Mouse (Mus musculus) forebrain, embryonic 14.5 days (tissue): ENCODE results near the gene Ren1. TPM values are rescaled to one million over a fixed set of nuclear protein-coding genes. Genes with fewer than 3 reads are reported as not detected.

Experiments used
- ATAC-seq: fragments of 200-750 bp; cut with Nextera tagmentation; 2 replicates; pipeline ENCODE4 v1.8.0; 2017; ENCODE audit warnings: mild to moderate bottlenecking, moderate library complexity
- DNase-seq: peaks from one replicate; pipeline ENCODE4 v3.0.0-alpha.2; 2015; ENCODE audit warnings: low spot score
- H3K27ac ChIP-seq: fragments of 300-500 bp; sonication (generic); 2 replicates; pipeline ENCODE4 v1.5.1; 2014; ENCODE audit warnings: low read depth, mild to moderate bottlenecking, control low read depth, low read length, moderate library complexity
- H3K27me3 ChIP-seq: fragments of 300-500 bp; sonication (generic); replicated peaks from 2 replicates; pipeline ENCODE4 v1.6.1; 2014; ENCODE audit warnings: low read length, control low read depth, mixed read lengths; ENCODE audit not compliant: control insufficient read depth, insufficient read depth
- H3K36me3 ChIP-seq: fragments of 300-500 bp; sonication (generic); 2 replicates; pipeline ENCODE4 v1.6.1; 2014; ENCODE audit warnings: low read length, control low read depth; ENCODE audit not compliant: control insufficient read depth, insufficient read depth
- H3K4me1 ChIP-seq: fragments of 300-500 bp; sonication (generic); 2 replicates; pipeline ENCODE4 v1.6.1; 2014; ENCODE audit warnings: antibody characterized with exemption, low read length, control low read depth; ENCODE audit not compliant: control insufficient read depth, insufficient read depth
- H3K4me2 ChIP-seq: fragments of 300-500 bp; sonication (generic); 2 replicates; pipeline ENCODE4 v1.6.1; 2014; ENCODE audit warnings: mild to moderate bottlenecking, control low read depth, low read length
- H3K4me3 ChIP-seq: fragments of 300-500 bp; sonication (generic); 2 replicates; pipeline ENCODE4 v1.5.1; 2014; ENCODE audit warnings: low read depth, low read length, control low read depth
- H3K9ac ChIP-seq: fragments of 300-500 bp; sonication (generic); 2 replicates; pipeline ENCODE4 v1.6.1; 2014; ENCODE audit warnings: mild to moderate bottlenecking, low read length, control low read depth, moderate library complexity
- H3K9me3 ChIP-seq: fragments of 300-500 bp; sonication (generic); replicated peaks from 2 replicates; pipeline ENCODE4 v1.6.1; 2016; ENCODE audit warnings: low read length, control low read depth, mixed read lengths; ENCODE audit not compliant: control insufficient read depth
- WGBS: fragments of 180-500 bp; shearing (Covaris S2); extraction: QIAGEN DNeasy Blood & Tissue Kit; methylation state at CpG from one replicate; pipeline ENCODE4 v1.1.7; 2014; 5-methylcytosine and 5-hydroxymethylcytosine counted together
- polyA plus RNA-seq: library from polyadenylated mRNA; unstranded; fragments of >200 nt; fragmentation: Nextera tagmentation; extraction: Ambion mirVana; gene quantifications from 2 replicates; pipeline ENCODE4 v1.2.1, GENCODE M21; 2014

Gene Ren1
- polyA plus RNA-seq, 1 experiment from 2014 or later, result not detected

DNA sequence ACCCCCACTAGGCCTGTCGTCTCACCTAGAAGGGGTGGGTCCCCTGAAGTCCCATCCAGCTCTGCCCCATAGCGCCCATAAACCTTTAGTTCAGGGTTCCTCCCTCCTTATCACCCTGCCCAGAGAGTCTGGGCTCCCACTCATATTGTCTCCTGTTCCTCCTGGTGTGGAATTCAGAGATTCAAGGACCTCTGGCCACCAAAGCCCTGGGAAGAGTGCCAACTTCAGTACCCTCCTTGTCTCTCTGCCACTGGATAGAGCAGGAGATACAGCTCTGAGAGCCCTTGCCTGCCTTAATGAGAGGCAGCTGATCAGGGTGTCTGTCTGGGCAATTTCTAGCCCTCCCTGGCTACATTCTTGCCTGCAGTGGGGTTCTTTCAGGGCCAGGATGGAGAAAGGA is 14.6 kb downstream of the Ren1 start:
- 45% methylated on average over 2 of the region's 2 CpGs for WGBS
- no peak overlapping the region for H3K4me2 ChIP-seq
- DNase-seq, result no peak
- peaks cover 7% of the 10 kb centered on the region; the same call in 1 of the 2 replicates for H3K4me1 ChIP-seq
- H3K27ac ChIP-seq, result no peak overlapping the region
- no peak overlapping the region for H3K9ac ChIP-seq
- H3K36me3 ChIP-seq, result no peaks in the 10 kb centered on the region
- ATAC-seq, result no peak
- no peak overlapping the region for H3K4me3 ChIP-seq
- H3K9me3 ChIP-seq, result no peaks in the 10 kb centered on the region
- peaks cover 20% of the 10 kb centered on the region; the same call in 1 of the 2 replicates for H3K27me3 ChIP-seq

DNA sequence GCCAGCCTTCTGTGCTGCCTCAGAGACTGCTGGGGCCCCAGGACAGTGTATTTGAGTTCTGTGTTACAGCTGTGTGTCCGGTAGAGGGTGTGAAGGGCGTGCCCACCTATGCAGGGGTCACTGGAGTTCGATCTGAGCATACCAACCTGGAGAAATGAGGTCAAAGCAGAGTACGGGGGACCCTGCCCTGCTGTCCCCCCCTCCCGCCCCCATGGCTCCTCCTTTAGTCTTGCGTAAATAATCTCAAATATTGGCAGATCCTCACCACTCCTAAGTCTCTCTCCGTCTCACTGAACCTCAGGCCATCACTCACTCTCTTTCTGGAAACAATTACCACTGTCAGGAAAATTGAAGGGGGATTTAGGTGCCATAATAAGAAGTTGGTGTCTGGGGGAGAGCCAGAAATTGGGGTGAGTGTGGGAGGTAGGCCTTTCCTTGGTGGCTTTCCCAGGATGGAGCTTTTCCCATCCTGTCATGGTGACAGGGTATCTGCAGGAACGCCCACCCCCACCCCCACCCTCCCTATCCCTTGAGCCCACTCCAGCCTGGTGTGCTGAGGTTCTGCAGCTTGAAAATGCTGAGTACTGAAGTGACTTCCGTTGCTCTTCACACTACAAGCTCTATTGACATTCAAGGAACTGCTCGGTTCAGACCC is 16.8 kb downstream of the Ren1 start:
- H3K4me3 ChIP-seq, result no peak overlapping the region
- no peak overlapping the region for H3K27ac ChIP-seq
- H3K9ac ChIP-seq, result no peak overlapping the region
- ATAC-seq, result no peak
- no peak for DNase-seq
- no peak overlapping the region for H3K4me2 ChIP-seq
- H3K9me3 ChIP-seq, result no peaks in the 10 kb centered on the region
- H3K4me1 ChIP-seq, result peaks cover 7% of the 10 kb centered on the region; the same call in 1 of the 2 replicates
- WGBS, result 50% methylated on average over 10 of the region's 10 CpGs
- no peaks in the 10 kb centered on the region for H3K36me3 ChIP-seq
- peaks cover 20% of the 10 kb centered on the region; the same call in 1 of the 2 replicates for H3K27me3 ChIP-seq

DNA sequence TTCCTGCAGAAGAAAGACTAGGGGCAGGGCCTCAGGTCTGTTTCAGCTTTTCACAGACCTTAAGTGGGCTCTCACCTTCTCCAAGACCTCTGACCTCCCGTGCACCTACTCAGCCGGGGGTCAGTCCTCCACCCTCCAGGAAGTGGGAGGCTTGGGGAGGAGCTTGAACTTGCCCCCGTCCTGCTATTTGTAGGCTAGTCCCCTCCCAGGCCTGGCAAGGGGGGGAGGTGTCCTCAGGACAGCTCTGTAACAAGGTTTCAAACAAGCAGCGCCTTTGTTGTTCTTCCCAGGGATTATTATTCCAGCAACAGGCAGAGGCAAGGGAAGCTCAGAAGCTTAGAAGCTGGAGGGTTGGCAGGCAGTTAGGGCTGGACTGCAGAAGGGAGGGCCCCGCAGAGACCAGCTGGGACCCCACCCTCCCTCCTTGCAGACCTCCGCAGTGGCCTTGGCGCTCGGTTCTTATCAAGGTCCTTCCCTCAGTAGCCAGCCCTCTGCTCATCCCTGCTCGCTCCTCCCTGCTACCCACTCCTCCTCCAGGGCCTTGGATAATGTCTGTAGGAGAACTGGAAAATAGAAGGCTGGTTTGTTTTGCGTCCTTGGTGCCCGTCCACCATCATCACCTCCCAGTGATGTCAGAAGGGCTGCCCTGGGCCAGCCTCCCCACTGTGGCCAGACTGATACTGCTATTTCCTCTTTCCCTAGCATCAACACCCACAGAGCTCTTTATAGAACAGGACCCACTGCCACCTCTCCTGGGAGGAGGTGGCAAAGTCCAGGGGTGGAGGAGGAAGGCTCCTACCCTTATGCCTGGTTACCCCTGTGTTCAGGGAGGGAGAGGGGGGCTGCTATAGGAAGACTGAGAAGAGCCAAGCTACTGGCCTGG is 17.5 kb downstream of the Ren1 start:
- peaks cover 20% of the 10 kb centered on the region; the same call in 1 of the 2 replicates for H3K27me3 ChIP-seq
- no peak overlapping the region for H3K4me3 ChIP-seq
- WGBS, result 12% methylated on average over 11 of the region's 11 CpGs
- no peaks in the 10 kb centered on the region for H3K36me3 ChIP-seq
- H3K4me1 ChIP-seq, result peaks cover 7% of the 10 kb centered on the region; the same call in 1 of the 2 replicates
- H3K9ac ChIP-seq, result no peak overlapping the region
- no peak overlapping the region for H3K27ac ChIP-seq
- DNase-seq, result no peak
- no peak overlapping the region for H3K4me2 ChIP-seq
- H3K9me3 ChIP-seq, result no peaks in the 10 kb centered on the region
- no peak for ATAC-seq

DNA sequence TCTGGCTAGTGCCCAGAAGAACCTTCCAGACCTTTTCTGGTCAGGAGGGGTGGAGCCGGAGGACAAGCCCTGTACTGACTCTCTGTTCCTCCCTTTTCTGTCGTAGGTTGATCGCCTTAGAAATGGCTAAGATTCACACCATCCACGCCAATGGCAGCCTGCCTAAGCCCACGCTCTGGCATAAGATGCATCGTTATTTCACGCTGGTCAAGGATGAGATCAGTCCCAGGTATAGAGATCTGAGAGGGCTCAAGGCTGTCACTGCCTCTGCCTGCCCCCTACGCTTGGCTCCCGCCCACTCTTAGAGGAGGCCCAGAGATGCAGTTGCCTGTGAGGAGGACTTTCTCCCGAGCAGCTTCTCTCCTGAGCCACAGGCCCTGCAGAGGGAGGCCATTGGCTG is 18.3 kb downstream of the Ren1 start:
- 55% methylated on average over 10 of the region's 10 CpGs for WGBS
- Histone ChIP-seq H3K9me3 (no peaks in the 10 kb centered on the region), H3K4me3 (no peak overlapping the region), H3K27me3 (peaks cover 16% of the 10 kb centered on the region; the same call in 1 of the 2 replicates), H3K9ac (no peak overlapping the region), H3K27ac (no peak overlapping the region), H3K4me1 (peaks cover 7% of the 10 kb centered on the region; the same call in 1 of the 2 replicates), H3K36me3 (no peaks in the 10 kb centered on the region), H3K4me2 (no peak overlapping the region)
- ATAC-seq (no peak), DNase-seq (no peak)

DNA sequence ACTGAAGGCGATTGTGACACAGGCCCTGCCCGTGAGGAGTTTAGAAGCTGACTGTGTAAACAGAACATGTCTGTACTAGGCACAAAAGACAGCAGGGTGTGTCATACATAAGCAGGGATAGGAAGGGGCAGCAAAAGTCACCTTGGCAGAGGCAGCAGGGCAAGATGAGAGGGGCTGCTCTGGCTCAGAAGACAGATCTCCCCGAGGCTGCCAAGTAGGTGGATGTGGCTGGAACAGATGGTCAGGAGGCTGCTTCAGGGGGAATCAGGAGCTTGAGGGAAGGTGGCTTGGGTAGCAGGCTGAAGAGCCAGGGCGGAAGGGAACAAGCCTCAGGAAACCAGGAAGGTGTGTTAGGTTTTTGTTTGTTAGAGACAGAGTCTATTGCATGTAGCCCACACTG is 20.0 kb downstream of the Ren1 start:
- 79% methylated on average over 4 of the region's 4 CpGs for WGBS
- ATAC-seq (no peak), DNase-seq (no peak)
- Histone ChIP-seq H3K27ac (no peak overlapping the region), H3K36me3 (no peaks in the 10 kb centered on the region), H3K4me3 (no peak overlapping the region), H3K9ac (no peak overlapping the region), H3K9me3 (no peaks in the 10 kb centered on the region), H3K4me1 (peaks cover 5% of the 10 kb centered on the region; the same call in 1 of the 2 replicates), H3K4me2 (no peak overlapping the region), H3K27me3 (no peaks in the 10 kb centered on the region)

DNA sequence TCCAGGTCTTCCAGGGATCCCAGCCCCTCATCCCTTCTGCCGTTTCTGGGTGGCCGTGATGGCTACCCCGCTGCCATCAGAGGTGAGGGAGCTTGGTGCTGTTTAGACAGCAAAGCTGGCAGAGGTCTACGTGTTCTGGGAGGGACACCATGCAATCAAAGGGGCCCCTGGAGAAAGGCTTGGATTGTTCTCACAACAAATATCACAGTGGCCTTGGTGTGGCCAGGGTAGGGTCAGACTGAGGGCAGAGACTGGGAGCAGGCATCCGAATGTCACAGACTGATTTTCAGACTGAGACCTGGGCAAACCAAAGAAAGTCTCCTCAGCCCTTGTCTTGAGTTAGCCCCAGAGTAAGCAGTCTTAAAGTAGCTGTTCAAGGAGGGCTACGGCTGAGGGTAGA is 21.1 kb downstream of the Ren1 start:
- WGBS, result 90% methylated on average over 6 of the region's 6 CpGs
- H3K9me3 ChIP-seq, result no peaks in the 10 kb centered on the region
- no peak overlapping the region for H3K9ac ChIP-seq

DNA sequence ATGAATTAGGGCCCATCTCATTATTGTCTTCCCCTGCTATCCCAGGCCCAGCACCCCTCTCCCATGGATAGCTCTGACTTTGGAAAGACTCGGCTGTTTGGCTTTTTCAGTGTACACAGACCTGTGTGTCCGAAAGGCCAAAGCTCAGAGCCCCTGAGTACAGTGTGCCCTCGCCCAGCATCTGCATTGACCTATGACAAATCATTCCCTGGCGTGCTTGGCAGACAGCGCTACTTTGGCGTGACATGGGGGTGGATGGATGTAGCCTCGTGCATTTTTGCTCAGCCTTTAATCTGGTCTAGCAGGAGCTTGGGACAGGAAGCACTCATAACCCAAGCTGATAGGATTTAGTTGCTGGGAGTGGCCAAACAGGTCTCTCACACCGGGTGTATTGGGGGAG is 21.8 kb downstream of the Ren1 start:
- Histone ChIP-seq H3K4me2 (no peak overlapping the region), H3K4me1 (peaks cover 5% of the 10 kb centered on the region; the same call in 1 of the 2 replicates), H3K36me3 (no peaks in the 10 kb centered on the region), H3K27me3 (no peaks in the 10 kb centered on the region), H3K4me3 (no peak overlapping the region), H3K9ac (no peak overlapping the region), H3K27ac (no peak overlapping the region), H3K9me3 (no peaks in the 10 kb centered on the region)
- ATAC-seq (no peak), DNase-seq (no peak)
- WGBS, result 80% methylated on average over 8 of the region's 8 CpGs

More for the DNA sequence above, 21.1 kb downstream of the Ren1 start:
- Histone ChIP-seq H3K4me1 (peaks cover 5% of the 10 kb centered on the region; the same call in 1 of the 2 replicates), H3K4me3 (no peak overlapping the region), H3K36me3 (no peaks in the 10 kb centered on the region), H3K27ac (no peak overlapping the region), H3K4me2 (no peak overlapping the region), H3K27me3 (no peaks in the 10 kb centered on the region)
- DNase-seq, result no peak
- no peak for ATAC-seq

DNA sequence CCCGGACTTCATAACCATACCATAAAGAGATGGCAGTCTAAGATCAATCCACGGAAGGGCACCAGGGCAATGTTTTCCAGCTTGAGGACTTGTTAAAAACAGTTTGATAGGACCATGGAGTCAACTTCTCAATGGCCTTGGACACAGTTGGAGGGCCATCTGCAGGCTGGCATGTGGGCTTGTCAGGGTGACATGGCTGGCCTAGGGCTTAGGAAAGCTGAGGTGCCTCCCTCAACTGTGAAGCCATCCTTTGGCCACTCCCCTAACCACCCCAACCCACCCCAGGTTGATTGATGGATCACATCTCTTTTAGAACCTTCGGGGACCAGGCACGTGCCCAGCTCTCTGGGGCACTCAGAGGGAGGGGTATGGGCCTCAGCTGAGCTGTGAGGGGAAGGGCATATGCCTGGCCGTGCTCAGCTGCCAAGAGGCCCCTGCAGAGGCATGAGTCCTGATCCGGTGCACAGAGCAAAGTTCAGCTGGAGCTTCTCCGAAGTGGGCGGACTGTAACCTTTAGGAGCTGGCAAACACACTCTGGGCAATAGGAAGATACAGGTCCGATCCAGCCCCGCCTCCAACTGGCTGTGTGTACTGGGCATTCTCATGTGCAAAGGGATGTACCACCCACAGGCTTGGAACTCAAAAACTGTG is 25.5 kb downstream of the Ren1 start:
- DNase-seq (no peak), ATAC-seq (no peak)
- H3K4me3 ChIP-seq, result no peak overlapping the region
- no peaks in the 10 kb centered on the region for H3K36me3 ChIP-seq
- no peaks in the 10 kb centered on the region for H3K9me3 ChIP-seq
- WGBS, result 75% methylated on average over 10 of the region's 10 CpGs
- H3K4me2 ChIP-seq, result no peak overlapping the region
- no peaks in the 10 kb centered on the region for H3K27me3 ChIP-seq
- no peak overlapping the region for H3K27ac ChIP-seq
- H3K9ac ChIP-seq, result no peak overlapping the region
- H3K4me1 ChIP-seq, result no peaks in the 10 kb centered on the region
